Mouse (Mus musculus) gastrocnemius, postnatal 14 days (tissue): ENCODE measurements around the gene Nos1ap. TPM values are rescaled to one million over a fixed set of nuclear protein-coding genes. Genes with fewer than 3 reads are reported as not detected.

Experiments
- DNase-seq: peaks from one replicate; pipeline ENCODE4 v3.0.0; 2021; ENCODE audit warnings: mixed read lengths
- intact Hi-C: fragments of 180-260 bp; cut with DNase I; formaldehyde crosslinking; loops from one replicate; pipeline ENCODE4 v1.15.1; 2025; ENCODE audit warnings: low total_unique reads
- total RNA-seq, 2 experiments: library from RNA; stranded (reverse); gene quantifications; 2 replicates each; pipeline ENCODE4 v1.2.3; 2021

Nos1ap gene
- total RNA-seq, 2 experiments from 2014 or later = 1.6 to 1.7 TPM

GRCm38 (mm10) chr1:170512429-170513097 is 77.1 kb downstream of the Nos1ap start:
- no peak for DNase-seq
- intact Hi-C loops = no loop called here

GRCm38 (mm10) chr1:170510595-170511240 is 78.9 kb downstream of the Nos1ap start:
- DNase-seq = no peak
- intact Hi-C loops = no loop called here

GRCm38 (mm10) chr1:170506309-170506708 is 83.4 kb downstream of the Nos1ap start:
- intact Hi-C loops = no loop called here
- no peak for DNase-seq

- no peak for DNase-seq
- intact Hi-C loops = no loop called here
Observed at GRCm38 (mm10) chr1:170505107-170505506, 84.6 kb downstream of the Nos1ap start.

GRCm38 (mm10) chr1:170504378-170504777 is 85.3 kb downstream of the Nos1ap start:
- DNase-seq = no peak
- intact Hi-C loops = no loop called here

- intact Hi-C loops = no loop called here
Observed at GRCm38 (mm10) chr1:170503277-170503739, 86.4 kb downstream of the Nos1ap start.

GRCm38 (mm10) chr1:170502491-170503276 is 87.0 kb downstream of the Nos1ap start:
- intact Hi-C loops = no loop called here
- DNase-seq = no peak

More at GRCm38 (mm10) chr1:170503277-170503739, 86.4 kb downstream of the Nos1ap start:
- DNase-seq = no peak

- no peak for DNase-seq
- intact Hi-C loops = no loop called here
Observed at GRCm38 (mm10) chr1:170501970-170502369, 87.7 kb downstream of the Nos1ap start.

GRCm38 (mm10) chr1:170501556-170501955 is 88.1 kb downstream of the Nos1ap start:
- intact Hi-C loops = no loop called here
- DNase-seq = no peak

- intact Hi-C loops = no loop called here
- DNase-seq = peak; percentile 42
Observed at GRCm38 (mm10) chr1:170499891-170500290, 89.8 kb downstream of the Nos1ap start.

- intact Hi-C loops = no loop called here
- no peak for DNase-seq
Observed at GRCm38 (mm10) chr1:170499466-170499865, 90.2 kb downstream of the Nos1ap start.

- intact Hi-C loops = no loop called here
- no peak for DNase-seq
Observed at GRCm38 (mm10) chr1:170498645-170499044, 91.0 kb downstream of the Nos1ap start.

- intact Hi-C loops = no loop called here
- no peak for DNase-seq
Observed at GRCm38 (mm10) chr1:170496221-170496620, 93.4 kb downstream of the Nos1ap start.

GRCm38 (mm10) chr1:170495538-170496183 is 94.0 kb downstream of the Nos1ap start:
- no peak for DNase-seq
- intact Hi-C loops = no loop called here

- DNase-seq = no peak
- intact Hi-C loops = no loop called here
Observed at GRCm38 (mm10) chr1:170492527-170492926, 97.1 kb downstream of the Nos1ap start.

- intact Hi-C loops = no loop called here
Observed at GRCm38 (mm10) chr1:170492027-170492426, 97.6 kb downstream of the Nos1ap start.

GRCm38 (mm10) chr1:170489936-170490335 is 99.7 kb downstream of the Nos1ap start:
- intact Hi-C loops = no loop called here
- DNase-seq = no peak

More at GRCm38 (mm10) chr1:170492027-170492426, 97.6 kb downstream of the Nos1ap start:
- no peak for DNase-seq

- DNase-seq = no peak
- intact Hi-C loops = no loop called here
Observed at GRCm38 (mm10) chr1:170489450-170489849, 100.2 kb downstream of the Nos1ap start.

GRCm38 (mm10) chr1:170485119-170485518 is 104.5 kb downstream of the Nos1ap start:
- intact Hi-C loops = no loop called here
- DNase-seq = no peak
